Mouse (Mus musculus) adrenal gland, postnatal 25 days (tissue): ENCODE data around the gene Gnpat. TPM values are rescaled to one million over a fixed set of nuclear protein-coding genes. Genes with fewer than 3 reads are reported as not detected.
"Not testable (repeated sequence)": the region's sequence is repeated elsewhere in the genome, so short reads cannot be mapped to it uniquely, and the experiment has no call there.

Experiments used
- DNase-seq: peaks from one replicate; pipeline ENCODE4 v3.0.0; 2021; ENCODE audit warnings: mixed read lengths
- total RNA-seq: library from RNA; stranded (reverse); gene quantifications from 2 replicates; pipeline ENCODE4 v1.2.3, GENCODE M21; 2021

The Gnpat gene
- total RNA-seq, 1 experiment from 2014 or later: 109 TPM

- not testable (repeated sequence) for DNase-seq
These were observed 19.9 kb upstream of the Gnpat start for GRCm38 (mm10) chr8:124842929-124843328.

- DNase-seq: no peak
These were observed 17.7 kb upstream of the Gnpat start for GRCm38 (mm10) chr8:124845131-124845530.

- DNase-seq: no peak
These were observed 17.3 kb upstream of the Gnpat start for GRCm38 (mm10) chr8:124845573-124845972.

DNA sequence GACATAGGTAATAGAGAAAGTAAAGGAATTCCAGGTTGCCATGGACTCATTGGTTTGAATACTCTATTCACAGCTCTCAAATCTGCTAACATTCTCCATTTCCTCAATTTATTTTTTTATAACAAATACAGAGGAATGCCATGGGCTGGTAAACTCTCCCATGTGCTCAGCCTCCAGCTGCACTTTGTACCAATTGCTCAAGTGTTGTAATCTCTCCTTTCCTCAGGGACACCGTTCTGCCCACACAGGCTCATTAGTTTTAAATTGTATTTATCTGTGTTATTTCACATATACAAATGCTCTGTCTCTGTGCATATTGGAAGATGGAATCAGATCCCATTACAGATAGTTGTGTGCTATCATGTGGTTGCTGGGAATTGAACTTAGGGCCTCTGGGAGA, 9.3 kb upstream of the Gnpat start:
- no peak for DNase-seq

DNA sequence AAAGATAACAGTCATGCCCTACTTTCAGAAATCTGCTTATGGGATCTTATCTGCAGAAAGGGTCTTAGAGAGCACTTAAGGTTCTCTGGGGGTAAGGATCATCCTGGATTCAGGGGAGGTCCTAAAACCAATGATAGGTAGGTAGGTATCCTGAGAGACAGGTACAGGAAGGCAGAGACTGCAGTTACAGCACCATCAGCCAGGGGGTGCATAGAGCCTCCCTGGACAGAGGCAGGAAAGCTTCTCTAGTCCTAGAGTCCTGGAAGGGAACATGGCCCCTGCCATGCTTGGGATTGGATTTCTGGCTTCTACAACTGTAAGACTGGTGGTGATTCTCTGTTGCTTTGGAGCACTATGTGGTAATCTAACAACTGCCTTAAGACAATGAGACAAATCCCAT, 3.4 kb upstream of the Gnpat start:
- DNase-seq: no peak

DNA sequence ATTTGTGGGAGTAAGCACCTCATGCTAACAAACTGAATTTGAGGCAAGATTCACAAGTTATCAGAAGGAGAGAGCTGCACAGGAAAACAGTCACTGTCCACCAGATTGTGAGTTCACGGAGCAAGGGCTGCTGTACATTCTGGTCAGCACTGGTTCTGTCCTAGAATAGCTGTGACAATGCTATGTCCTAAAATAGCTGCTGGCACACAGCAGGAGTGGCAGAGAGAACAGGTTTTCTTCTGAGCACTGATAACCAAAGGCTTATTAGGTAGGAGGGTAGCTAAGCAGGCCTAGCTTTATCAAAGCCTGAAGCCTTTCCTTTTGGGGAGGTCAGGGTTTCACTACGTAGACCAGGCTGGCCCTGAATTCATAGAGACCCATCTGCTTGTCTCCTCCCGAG, 2.6 kb upstream of the Gnpat start:
- DNase-seq: no peak

- no peak for DNase-seq
These were observed 387 bp downstream of the Gnpat start for GRCm38 (mm10) chr8:124863163-124863677.

DNA sequence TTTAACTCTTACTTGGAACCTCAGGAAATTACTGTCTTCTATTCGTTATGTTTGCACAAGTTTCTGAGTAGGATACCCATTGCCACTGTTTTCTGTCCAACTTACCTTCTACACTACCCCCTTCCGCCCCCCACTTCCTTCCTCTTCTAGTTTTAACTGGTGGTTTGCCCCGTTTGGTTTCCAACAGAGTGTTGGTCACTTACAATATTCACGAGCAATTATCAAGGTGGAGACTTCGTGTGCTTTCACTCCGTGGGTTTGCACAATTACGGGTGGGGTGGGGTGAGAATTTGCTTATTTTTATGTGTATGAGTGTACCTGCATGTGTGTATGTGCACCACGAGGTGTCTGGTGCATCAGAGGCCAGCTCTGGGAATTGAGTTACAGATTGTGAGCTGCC, 896 bp downstream of the Gnpat start:
- DNase-seq: no peak

DNA sequence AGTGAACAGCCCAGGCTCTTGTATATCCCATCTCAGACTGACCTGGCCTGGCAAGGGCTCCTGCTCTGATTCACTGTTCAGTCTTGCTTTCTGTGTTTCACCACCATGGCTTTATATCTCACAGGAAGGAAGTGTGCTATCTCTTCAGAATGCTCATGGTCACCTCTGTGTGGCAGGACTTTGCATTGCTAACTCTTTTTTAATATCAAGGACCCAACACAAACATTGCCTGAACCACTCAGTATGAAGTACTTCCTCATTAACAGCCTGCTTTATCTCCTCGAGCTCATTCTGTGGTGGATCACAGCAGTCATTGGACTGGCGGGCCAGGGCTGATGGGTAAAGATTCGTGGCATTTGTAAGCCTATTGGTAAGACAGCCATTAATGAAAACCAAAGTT, 3.8 kb downstream of the Gnpat start:
- no peak for DNase-seq

GRCm38 (mm10) chr8:124867126-124867525, 4.3 kb downstream of the Gnpat start:
- peak; percentile 18 for DNase-seq

GRCm38 (mm10) chr8:124869708-124870107, 6.9 kb downstream of the Gnpat start:
- DNase-seq: no peak

DNA sequence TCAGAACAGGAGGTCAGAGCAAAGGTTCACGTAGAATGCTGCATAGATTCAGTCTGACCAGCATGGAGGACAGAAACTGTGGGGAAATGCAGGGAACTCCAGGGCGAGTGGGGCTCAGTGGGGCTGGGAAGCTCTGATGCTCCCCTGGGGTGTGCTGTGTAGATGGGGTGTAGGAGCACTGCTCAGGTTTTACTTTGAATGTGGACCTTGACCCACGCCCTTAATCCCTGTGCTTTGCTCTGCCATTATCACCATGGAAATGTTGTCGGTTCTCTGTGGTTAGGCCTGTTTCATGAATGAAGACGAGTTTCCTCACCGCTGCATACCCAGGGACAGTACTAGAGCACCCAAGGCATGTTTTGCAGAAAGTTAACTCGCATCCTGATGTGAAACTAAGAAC, 8.6 kb downstream of the Gnpat start:
- no peak for DNase-seq

DNA sequence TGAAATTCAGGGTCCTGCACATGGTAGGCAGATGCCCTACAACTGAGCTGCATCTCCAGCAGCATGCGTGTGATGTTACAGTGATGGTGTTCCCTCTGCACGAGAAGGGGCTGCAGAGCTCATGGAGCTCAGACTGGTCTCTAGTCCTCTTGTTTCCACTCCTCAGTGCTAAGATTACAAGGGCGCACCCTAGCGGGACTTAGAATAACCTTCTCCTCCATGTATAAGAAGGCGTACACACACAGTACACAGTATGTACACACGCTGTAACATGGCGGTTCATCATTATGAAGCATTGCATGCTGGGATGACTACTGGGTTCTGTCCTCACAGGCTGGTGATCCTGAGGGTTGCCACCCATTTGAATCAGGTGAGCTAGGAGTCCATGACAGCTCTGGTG, 9.2 kb downstream of the Gnpat start:
- DNase-seq: no peak

- DNase-seq: no peak
These were observed 9.9 kb downstream of the Gnpat start for GRCm38 (mm10) chr8:124872690-124873089.

DNA sequence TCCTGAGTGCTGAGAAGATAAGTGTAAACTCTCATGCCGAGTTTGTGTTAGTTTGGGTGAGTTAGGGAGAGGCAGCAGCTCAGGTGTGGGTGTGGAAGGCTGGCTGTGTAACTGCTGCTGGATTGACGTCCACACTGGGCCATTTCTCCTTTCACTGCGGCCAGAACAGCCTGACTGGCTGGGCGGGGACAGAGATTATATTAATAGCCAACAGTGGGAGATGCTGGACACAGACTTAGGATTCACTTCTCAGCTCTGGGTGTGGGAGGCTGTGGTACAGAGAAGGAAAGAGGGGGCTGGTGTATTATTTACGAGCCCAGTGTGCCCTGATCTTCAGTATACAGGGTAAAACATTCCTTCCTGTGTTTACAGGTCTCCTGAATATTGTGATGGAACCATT, 15.3 kb downstream of the Gnpat start:
- DNase-seq: no peak

DNA sequence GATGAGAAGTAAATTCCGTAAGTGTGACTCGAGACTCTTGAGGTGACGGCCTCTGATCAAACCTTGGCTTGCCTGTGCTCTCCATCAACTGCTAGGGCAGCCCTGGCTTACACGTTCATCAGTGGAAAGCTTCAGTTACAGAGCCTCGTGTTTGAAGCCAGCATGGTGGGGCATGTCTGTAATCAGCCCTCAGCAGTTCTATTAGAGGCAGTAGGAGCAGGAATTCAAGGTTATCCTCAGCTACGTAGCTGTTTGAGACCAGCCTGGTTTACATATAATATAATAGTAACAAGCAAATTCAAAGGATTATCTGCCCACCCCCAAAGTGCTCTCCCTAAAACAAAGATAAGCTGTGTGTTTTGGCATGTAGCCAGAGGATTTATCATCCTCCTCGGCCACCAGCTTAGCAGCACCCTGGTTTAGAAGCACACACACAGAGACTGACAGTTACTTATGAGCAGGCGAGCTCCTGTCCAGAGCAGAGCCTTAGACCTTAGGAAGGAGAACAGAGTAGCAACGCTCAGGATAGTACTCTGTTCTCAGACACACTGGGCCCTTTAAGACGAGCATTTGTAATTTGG, 16.2 kb downstream of the Gnpat start:
- DNase-seq: no peak

- no peak for DNase-seq
These were observed 25.6 kb downstream of the Gnpat start for GRCm38 (mm10) chr8:124888385-124888784.

- DNase-seq: no peak
These were observed 29.8 kb downstream of the Gnpat start for GRCm38 (mm10) chr8:124892596-124892995.

DNA sequence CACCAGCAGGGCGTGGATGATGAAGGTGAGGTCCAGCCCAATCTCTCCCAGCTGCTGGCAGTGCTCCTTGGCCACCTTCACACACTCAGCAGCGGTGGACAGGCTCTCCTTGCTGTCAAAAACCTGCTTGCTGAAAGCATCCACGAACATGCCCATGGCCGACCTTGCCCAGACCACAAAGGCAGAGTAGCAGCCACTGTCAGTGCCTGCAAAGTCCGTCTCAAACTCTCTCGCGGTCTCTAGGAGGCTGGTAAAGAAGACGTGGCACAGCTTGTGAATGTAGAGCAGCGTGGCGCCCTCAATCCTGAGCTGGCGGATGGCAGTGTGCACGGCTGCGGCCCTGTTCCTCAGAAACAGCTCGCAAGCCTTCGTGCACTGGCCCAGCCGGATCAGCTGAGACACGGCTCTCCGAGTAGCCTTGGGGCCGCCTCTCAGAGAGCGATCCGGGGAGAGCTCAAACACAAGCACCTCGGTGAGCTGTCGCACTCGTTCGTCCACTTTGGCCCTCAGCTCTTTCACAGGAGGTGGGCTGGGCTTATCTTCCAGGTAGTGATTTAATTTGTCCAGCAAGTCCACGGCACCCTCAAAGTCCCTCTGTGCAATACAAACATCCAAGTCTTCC, 33.3 kb downstream of the Gnpat start:
- DNase-seq: peak; percentile 18

GRCm38 (mm10) chr8:124896632-124897385, 34.0 kb downstream of the Gnpat start:
- peak; percentile 80 for DNase-seq

DNA sequence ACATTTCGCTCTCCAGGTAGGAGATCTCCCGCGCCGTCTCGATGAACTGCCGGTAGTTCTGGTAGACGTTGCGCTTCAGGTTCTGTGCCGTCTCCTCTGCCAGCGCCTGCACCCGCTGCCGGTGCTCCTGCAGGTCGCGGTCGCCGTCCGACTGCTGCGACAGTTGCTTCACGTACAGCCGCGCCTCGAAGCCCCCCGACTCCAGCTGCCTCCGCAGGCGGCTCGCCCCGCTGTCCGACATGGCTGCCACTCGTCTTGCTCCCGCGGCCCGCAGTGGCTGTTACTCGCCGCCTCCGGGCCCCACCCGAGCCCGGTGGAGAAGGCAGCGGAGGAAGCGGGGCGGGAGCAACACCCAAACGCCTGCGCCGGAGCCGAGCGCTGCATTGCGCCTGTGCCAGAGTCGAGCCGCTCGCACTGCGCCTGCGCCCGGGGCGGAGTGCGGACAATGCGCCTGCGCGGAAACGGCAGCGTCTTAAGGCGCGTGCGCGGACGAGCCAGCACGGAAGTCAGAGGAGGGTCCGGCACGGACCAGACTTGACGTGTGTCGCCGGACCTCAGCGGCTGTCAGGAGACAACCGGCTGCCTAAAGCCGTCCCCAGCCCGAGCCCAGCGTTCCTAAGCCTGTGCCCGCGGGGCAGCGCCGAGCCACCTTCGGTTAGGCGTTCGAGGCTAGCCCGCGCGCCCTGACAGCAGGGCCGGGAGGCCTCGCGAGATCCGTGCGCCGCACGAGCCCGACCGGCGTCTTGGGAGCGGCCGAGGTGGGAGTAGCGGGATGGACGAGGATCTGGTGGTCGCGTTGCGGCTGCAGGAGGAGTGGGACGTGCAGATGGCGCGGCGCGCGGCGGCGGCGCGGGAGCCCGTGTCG, 34.8 kb downstream of the Gnpat start, which contains the start of the genes Exoc8 and Sprtn:
Gene Exoc8 (minus strand): TSS at position 320 of the 865 bp plus-strand sequence.
Gene Sprtn (plus strand): TSS at position 501 of the 865 bp plus-strand sequence.
- DNase-seq: peak; percentile 98

DNA sequence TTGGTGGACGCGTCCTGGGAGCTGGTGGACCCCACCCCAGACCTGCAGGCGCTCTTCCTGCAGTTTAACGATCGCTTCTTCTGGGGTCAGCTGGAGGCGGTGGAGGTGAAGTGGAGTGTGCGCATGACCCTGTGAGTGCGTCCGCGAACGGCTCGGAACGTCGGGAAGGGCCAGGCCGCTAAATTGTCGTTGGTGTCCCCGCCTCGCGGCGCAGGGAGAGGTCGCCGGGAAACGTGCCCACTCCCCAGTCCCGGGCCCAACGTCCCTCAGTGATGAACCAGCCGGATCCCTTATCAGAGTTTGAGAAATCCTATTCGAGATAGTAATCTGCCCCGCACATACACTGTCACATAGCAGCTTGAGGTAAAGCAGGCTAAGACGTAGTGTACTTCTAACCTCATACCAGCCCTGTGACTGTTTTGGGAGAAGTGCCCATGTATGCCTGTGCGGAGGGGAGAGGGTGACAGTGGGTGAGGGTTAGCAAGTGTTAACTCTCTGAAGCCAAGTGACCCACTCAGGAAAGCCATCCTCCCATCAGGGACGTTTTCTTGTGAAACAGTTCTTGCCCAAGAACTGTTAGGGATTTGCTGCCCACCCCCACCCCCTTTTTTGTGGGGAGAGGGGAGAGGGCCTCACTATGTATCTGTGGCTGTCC, 35.5 kb downstream of the Gnpat start:
- DNase-seq: peak; percentile 18
